Mouse (Mus musculus) right cerebral cortex, postnatal 10 days (tissue): Measurements from ENCODE around the gene Arhgap29.
A peak's percentile ranks its signal among the peaks of the same experiment; 100 is the strongest.

ENCODE experiments used
- DNase-seq, 2 experiments: peaks; one replicate each; pipeline ENCODE4 v3.0.0; 2021; ENCODE audit warnings: low spot score in 2 of 2

Arhgap29 gene

DNA sequence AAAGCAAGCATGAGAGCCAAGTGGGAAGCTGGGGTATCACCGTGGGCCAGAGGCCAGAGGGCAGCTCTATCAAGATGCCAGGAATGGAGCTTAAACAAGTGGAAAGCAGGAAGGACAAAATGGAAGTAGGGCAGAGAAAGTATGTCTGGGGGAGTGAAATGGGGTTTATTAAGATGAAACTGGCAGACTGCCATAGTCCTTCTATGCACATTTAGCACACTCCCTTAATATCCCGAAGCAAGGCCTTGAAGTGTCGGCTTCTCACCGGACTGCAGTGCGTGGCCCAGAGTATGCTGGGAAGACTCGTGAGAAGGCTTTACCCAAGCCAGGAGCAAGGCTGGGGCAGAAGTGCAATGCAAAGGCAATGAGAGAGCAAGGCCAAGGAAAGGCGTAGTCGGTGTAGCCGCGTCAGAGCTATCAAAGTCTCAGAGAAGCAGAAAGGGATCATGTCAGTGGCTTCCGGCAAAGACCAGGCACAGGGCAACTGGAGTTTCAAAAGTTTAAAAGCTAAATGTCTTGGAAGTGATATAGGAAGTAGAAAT lies 11.1 kb upstream of the Arhgap29 start:
- no peak for DNase-seq

DNA sequence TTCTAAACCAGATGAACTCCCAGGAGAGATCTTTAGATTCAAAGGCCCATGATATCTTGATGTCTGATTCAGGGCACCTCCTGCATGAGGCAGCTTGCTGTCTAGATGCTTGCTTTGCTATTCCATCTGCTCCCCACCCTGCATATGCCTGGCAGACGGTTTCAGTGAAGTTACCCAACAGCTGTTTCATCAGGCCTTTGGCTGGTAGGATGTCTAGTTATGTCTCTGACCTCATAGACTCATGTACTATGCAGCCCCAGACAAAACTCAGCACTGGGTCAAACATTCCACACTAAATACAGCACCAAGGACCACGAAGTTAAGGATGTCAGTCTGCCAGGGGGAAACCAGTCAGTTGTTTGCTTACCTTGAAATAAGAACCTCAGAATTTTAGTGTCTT lies 6.4 kb upstream of the Arhgap29 start:
- DNase-seq, result peak in 1 of 2 experiments; percentile 31

DNA sequence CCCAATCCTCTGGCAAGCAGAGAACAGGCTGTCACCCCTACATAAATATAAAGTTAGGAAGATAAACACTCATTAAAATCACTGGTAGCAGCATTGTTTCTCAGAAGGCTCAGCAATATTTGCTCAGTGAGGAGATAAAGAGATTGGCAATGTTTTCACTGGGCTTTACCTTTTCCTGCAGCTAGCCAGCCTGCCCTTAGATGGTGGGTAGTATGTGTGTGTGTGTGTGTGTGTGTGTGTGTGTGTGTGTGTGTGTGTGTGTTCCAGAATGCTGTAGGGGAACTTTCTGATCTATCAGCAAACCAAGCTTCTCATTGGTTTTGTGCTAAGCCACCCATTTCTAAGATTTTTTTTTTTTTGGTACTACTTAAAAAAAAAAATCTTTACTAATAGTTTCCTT lies 5.6 kb upstream of the Arhgap29 start:
- DNase-seq, result peak in 1 of 2 experiments; percentile 2

DNA sequence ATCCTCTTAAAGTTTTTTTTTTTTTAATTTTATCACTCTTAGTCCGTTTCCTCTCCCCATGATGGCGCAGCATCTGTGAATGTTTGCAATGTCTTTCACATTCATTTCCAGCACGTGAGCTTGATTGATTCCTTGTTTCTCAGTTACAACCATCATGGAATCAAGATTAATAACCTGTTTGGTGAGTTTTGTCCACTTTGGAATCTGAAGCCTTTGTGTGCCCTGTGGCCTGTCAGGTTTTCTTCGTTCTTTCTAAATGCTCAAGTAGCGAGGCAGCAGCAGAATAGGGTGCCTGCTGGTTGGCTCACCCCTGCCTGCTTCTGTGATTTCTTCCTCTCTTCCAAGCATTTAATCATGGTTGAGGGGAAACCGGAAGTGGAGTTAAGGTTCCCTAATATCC lies 2.2 kb upstream of the Arhgap29 start:
- peak in 1 of 2 experiments; percentile 12 for DNase-seq

DNA sequence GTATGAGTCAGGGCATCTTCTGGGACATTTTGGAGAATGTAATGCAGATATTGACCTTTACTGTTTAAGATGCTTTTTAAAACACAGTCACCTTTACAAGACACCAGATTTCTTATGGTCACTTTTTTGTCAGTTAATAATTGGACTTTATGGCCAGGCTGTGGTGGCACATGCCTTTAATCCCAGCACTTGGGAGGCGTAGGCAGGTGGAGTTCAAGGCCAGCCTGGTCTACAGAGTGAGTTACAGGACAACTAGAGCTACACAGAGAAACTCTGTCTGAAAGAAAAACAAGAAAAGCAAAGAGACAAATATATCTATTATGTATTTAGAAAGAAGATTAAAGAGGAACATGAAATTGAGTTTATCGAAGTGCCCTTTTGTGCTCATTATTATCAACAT lies 1.2 kb upstream of the Arhgap29 start:
- no peak for DNase-seq

DNA sequence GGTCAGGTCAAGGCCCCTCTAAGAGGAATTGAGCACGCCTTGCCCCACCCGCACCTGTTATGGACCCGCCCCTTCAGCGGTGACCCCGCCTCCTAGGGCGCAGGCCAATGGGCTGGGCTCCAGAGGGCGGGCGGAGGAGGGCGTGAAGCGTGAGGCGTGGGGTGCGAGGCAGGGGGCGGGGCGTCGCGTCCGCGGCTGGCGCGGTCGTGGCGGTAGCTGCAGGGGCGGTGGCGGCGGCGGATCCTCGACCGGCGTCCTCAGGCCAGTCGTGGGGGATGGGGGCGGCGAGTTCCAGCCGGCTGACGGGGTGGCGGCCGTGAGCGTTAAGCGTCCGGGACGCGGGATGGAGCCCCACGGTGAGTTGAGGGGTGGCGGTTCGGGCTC lies 700 bp downstream of the Arhgap29 start:
- peak; percentile 72 to 79 for DNase-seq

DNA sequence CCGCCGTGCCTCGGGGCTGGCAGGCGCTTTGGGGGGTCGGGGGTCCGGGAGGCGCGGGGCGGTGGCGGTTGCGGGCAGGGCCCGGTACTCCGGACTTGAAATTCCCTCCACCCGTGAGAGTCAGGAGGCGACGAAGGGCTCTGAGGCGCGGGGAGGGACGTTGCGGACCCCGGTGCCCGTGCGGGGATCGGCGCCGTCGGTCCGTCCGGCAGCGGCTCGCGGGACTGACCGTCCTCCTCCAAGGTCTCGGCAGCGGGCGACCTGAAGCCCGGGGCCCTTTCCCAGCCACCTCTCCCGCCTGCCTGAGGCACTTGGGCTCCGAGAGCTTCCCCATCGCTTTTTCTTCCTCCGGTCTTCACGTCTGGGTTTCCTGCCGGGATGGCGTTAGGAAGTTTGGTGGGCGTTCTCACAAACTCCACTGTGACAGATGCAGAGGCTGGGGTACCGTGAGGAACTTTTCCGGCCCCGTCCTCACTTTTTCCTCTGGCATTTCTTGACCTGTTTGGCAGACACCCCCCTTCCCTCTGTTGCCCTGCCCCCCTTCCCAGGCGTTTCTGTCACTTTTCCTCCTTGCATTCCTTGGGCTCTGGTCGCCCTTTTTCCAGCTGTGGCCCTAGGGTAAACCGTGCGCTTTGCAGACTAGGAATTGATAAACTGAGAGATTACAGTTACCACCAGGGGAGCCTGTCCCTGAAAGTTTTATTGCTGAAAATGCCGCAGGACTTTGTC lies 1.3 kb downstream of the Arhgap29 start:
- peak in 1 of 2 experiments; percentile 32 for DNase-seq

DNA sequence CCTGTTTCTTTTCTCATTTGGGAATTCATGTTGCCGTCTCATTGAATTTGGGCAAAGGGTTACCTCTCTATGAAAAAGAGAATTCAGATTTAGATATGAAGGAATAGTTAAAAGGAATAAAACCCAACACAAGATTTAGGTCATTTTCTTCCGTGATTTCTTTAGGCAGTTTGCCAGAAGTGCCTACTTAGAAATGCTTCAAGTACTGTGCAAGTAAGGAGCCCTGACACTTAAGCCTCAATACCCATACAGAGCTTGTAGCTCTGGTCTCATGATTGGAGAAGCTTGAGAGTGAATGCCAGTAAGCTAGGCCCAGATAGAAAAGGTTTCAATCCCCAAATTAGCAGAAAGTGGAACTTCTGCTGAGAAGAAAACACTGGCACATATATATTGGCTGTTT lies 2.1 kb downstream of the Arhgap29 start:
- no peak for DNase-seq

DNA sequence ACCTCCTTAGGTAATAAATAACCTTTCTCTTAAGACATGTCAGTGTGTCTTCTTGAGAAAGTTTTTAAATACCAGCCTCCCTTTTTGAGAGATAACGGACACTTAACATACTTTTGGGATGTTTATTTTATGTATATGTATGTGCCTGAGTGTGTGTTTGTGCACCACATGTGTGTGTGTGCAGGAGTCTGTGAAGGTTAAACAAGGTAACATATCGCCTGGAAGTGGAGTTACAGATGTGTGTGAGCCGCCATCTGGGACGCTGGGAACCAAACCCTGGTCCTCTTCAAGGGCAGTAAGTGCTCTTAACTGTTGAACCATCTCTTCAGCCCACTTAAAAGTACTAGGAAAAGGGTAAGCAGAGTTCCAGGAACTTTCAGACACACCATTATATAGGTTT lies 3.2 kb downstream of the Arhgap29 start:
- DNase-seq, result no peak

DNA sequence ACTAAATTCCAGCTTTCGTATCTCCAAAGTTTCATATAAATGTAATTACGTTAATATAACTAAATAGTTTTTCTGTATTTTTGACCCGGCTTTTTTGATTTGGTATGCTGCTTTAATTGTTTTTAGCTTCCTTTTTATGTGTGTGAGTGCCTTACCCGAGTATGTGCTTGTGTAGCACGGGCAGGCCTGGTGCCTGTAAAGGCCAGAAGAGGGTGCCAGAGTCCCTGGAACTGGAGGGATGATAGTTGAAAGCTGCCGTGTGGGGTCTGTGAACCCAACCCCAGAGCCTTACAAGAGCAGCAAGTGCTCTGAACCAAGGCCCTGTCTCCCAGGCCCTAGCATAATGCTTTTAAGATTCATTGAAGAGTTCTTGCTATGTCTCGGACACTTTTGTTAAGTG lies 4.4 kb downstream of the Arhgap29 start:
- no peak for DNase-seq

DNA sequence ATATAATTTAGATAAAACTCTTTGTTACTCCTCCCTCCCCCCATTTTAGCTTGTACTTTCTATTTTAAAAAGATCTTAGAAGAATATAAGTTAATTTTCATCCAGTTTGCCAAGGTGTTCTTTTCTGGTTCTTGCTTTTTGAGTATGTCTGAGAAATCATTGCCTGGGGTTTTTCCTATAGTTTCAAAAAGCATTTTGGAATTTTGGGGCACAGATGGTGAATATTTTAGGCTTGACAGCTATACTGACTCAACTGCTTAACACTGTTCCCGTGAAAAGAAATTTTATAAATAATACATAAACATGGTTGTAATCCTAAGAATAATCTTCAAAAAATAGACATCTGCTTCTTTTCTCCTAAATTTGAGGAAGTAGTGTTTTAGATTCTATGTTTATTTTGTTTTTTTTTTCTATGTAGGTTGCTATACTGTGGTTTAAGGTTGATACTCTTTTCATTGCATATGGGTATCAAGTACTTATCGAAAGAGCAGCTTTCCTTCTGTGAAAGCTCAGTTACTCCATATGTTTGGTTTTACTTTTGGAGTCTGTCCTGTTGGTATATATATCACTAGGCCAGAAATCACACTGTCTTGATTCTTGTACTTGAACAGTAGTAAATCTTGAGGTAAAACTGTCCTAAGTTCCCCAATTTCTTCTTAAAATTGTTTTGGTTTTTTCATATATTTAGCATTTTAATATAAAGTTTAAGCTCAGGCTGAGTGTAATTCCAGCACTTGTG lies 5.4 kb downstream of the Arhgap29 start:
- DNase-seq, result no peak

DNA sequence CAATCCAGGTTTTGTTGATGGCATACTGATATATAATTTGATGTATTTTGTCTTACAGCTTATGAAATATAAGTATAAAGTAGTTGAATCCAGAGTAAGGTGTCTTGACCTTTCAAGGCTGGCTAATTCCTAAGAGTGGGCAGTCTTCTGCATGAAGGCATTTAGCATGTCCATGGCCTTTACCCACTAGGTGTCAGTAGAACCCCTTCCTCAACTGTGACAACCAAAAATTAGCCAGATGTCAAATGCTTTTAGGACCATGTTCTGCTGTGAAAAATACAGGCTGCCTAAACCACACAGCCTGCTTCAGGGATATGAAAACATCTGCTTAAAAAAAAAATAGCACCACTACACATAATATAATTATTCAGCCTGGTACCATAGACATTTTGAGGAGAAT lies 11.8 kb downstream of the Arhgap29 start:
- peak; percentile 49 to 60 for DNase-seq

DNA sequence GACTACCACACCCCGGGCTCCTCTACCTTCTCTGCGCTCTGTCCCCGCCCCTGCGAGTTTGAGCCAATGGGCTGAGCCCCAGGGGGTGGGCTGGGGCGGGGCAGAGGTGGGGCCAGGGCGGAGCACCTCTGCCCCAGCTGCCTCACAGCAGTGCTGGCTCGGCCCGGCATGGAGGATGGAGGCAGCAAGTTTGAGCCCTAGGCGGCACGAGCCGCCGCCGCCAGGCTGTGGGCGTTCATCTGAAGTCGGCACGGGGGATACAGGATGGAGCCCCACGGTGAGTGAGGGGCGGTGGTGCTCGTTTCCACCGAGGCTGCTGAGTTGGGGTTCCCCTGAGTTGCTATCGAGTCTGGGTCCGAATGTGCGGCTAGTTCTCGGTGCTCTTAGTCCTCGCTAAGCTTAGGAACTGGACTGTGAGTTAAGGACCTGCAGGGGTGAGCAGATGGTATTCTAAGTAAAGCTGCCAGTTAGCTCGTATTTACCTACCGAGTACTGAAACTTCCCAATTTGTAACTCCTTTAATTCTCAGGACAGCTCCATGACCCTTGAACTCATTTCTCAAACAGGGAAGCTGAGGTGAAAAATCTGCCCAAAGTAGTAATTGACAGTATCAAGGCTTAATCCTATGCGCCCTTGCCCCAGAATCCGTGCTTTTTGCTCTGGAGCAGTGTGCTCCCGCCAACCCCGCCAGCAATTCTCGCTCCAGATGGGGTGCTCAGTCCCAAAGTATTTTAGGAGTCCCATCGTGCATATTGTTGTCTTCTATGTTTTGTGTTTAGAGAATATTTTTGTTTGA lies 15.5 kb downstream of the Arhgap29 start:
- peak; percentile 85 to 86 for DNase-seq

DNA sequence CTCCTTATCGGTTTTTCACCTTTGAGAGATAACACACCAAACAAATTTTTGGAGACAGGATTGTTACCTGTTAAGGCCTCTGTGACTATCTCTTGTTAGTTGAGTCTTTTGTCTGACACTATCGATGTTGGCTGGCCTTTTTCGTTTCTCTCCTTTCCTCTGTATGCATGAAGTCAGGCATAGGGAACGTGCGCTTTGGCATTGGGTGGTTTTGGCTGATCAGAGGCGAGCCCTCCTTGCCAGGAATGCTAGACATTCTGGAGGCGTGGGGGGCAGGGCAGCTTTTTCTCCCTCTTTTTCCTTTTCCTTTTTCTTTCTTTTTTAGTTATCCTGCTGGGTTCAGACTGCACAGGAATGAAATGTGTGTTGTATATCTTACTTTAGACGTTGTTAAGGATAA lies 16.3 kb downstream of the Arhgap29 start:
- DNase-seq, result peak in 1 of 2 experiments; percentile 33

DNA sequence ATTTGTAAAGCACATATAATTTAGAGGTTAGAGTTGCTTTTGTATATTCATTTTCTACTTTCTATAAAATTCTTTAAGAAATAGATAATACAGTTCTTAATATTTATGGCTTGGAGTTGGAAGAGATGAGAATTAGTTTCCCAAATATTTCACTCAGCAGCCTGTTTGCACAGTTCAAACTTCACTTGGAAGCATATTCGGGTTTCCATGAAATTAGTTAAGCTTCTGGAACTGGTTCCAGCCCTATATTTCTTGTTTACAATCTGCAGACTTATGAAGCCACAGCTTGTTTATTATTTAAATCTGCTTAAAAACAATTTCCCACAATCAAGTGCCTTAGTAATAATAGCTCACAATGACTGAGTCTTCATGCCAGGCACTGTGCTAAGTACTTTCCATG lies 17.1 kb downstream of the Arhgap29 start:
- DNase-seq, result no peak

DNA sequence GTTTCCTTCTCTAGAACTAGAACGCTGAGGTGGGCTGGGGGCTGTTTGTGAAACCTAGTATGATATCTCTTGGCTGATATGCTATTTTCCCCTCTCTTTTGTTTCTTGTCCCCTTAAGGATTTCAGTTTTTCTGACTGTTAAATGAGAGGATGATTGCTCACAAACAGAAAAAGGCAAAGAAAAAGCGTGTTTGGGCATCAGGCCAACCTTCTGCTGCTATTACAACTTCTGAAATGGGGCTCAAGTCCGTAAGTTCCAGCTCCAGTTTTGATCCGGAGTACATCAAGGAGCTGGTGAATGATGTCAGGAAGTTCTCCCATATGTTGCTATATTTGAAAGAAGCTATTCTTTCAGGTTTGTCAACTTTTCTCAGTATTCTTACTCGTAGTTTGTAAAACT lies 21.4 kb downstream of the Arhgap29 start:
- no peak for DNase-seq

DNA sequence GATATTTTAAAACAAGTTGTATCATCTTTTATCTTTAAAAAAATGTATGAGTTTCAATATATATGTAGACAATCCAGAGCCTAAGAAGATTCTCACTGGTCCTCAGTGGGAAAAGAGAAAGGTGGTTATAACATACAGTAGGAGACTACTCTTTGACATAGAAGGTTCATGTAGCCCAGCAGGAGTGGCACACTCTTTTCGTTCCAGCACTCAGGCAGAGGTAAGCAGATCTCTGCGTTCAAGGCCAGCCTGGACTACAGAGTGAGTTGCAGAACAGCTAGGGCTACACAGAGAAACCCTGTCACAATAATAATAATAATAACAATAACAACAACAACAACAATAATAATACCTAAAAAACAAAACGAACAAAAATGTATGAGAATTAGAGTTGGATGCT lies 23.0 kb downstream of the Arhgap29 start:
- DNase-seq, result no peak

DNA sequence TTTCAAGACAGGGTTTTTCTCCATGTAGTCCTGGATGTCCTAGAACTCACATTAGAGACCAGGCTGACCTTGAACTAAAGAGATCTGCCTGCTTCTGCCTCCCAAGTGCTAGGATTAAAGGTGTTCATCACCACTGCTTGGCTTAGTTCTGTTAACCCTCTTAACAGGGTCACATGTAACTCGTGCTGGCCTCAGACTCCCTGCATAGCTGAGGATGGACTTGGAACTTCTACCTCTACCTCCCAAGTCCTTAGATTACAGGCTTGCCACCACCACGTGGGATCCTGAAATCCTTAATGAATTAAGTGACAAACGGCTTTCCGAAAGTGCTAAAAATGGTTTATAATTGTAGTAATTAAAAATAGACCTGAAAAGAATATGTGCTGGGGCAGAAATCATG lies 29.0 kb downstream of the Arhgap29 start:
- DNase-seq, result no peak

DNA sequence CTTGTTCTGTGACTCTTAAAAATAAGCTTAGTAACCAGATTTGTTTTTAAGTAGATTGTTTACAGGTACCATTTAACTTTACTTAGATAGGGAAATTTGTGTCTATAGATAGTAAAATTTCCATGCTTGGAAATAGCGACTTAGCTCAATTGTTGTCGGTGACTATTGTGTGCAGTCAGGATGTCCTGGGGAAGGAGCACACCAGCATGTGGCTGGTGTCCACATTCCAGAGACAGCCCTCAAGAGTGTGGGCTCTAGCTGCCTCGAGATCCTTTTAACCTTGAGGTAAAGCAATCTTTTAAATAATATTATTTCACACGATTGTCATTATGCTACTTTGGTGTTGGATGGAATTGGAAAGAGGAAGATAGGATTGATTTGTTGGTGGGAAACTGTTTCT lies 30.1 kb downstream of the Arhgap29 start:
- no peak for DNase-seq

DNA sequence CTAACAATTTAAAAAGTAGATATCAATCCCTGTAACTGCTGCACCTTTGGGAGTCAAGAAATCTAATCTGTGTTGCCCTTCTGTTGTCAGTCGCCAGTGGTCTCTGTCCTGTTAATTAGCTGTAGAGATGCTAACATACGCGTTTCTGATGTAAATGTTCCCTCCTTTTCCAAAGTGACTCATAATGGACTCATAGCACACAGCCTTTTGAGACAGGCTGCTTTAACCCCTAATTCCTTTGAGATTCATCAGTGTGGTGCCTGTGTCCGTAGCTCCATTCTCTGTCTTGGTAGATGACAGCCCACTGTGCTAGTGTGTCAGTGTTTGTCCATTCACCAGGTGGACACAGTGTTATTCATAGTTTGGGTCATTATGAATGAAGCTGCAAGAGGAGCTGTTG lies 42.8 kb downstream of the Arhgap29 start:
- no peak for DNase-seq

DNA sequence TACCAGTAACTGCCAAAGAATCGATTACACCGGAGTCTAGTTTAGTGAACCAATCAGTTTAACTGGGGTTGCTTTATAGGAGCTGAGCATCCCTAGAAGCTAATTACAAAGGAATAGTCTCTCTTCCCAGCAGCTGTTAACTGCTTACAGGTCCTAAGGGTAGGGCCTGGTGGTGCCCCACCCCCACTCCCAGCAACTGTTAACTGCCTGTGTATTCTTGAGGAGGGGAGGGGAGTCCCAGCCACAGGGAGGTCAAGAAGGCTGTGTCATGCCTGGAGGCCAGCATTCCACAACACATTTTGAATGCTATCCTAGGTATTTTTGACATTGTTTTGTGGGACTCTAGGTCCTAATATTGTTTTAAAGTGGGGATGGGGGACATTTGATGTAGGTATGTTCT lies 47.6 kb downstream of the Arhgap29 start:
- no peak for DNase-seq

DNA sequence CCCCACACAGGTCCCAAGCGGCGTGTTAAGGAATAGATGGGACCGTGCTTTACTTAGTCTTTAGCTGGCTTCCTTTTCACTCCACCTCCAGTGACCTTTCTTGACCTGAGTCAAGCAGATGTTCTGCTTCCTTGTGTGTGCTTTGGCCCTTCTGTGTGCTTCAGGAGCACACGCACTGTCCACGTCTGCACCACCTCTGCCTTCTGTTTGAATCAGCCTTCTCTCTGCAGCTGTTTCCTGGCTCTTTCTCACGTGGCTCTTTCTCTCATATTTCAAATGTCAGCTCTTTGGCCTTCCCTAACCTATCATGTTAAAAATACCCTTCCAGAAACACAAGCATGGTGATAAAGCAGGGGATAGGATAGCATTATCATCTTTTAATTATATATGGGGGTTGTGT lies 49.2 kb downstream of the Arhgap29 start:
- DNase-seq, result no peak
